Mouse (Mus musculus): ENCODE data around the gene Nectin2. TPM values are rescaled to one million over a fixed set of nuclear protein-coding genes. Genes with fewer than 3 reads are reported as not detected.

The Nectin2 gene
- total RNA-seq, 1 experiment from 2014 or later = not detected

- no peak for ATAC-seq (replicated peaks; ENCODE audit: insufficient number of reproducible peaks, low FRiP score, low TSS enrichment, poor library complexity, severe bottlenecking)
Observed at GRCm38 (mm10) chr7:19747420-19748218, 2.7 kb downstream of the Nectin2 start.

DNA sequence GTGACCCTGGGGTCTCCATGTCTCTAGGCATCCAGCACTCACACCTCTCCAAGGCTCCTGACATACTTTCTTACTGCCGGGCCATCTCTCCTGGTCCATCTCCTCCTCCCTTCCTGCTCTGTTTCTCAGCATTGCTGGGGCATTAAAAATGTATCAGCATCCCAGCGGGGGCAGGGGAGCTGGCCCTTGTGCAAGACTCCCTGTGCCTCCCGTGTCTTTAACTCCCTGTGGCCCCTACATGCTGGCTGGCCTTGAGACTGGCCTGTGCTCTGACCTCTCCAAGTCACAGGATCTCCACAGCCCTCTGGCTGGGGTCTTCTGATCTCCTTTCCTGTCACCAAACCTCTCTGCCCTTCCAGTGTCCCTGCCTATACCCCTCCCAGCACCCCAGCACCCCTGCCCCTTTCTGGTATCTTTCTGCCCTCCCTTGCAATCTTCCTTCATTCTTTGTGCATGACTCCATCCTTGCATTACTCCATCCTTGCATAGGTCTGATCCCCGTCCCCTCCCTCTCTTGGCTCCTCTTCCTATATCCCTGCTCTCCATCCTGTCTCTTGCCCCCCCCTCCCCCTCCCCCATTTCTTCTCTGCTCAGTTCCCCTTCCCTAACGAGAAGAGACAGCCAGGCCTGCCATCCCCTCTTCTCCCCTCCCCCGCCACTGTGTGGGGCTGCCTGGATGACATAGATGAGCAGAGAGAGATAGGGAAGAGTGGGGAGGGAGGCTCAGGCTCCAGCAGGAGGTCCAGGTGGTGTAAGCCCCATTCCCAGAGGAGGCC lies 3.7 kb downstream of the Nectin2 start:
- ATAC-seq (replicated peaks; ENCODE audit: insufficient number of reproducible peaks, low FRiP score, low TSS enrichment, poor library complexity, severe bottlenecking) = no peak

DNA sequence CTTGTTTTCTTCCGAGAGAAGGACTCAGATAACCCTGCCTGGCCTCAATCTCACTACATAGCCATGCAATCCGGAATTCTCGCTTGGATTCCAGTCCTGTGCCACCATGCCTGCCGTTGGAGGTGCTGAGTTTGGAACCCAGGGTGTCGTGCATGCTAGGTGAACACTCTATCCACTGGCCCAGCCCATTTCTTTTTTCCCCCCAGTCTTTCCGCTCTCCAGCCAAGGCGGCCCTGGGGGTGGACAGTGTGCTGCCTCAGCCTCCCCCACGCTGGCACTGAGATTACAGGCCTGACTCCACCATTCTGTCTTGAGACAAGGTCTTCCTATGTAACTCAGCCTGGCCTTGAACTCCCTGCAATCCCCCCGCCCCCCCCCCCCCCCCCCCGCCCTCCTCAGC lies 4.3 kb downstream of the Nectin2 start:
- ATAC-seq (replicated peaks; ENCODE audit: insufficient number of reproducible peaks, low FRiP score, low TSS enrichment, poor library complexity, severe bottlenecking) = no peak

- no peak for ATAC-seq (replicated peaks; ENCODE audit: insufficient number of reproducible peaks, low FRiP score, low TSS enrichment, poor library complexity, severe bottlenecking)
Observed at GRCm38 (mm10) chr7:19744590-19745385, 5.5 kb downstream of the Nectin2 start.

DNA sequence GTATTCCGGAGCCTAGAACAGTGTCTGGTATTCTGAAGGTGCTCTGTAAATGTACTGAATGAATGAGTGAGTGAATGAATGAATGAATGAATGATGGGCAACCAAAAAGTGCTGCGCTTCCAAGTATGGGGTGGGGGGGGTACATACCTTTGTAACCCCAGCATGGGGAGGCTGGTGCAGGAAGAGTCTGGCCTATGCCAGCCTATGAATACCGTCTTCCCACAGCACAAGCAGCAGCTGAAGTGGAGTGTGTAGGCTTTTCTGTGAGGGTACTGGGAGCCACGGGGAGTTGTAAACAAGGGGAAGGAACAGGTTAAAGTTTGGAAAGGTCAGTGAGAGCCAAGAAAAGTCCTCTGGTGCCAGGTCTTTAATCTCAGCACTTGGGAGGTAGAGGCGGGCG lies 6.5 kb downstream of the Nectin2 start:
- no peak for ATAC-seq (replicated peaks; ENCODE audit: insufficient number of reproducible peaks, low FRiP score, low TSS enrichment, poor library complexity, severe bottlenecking)

GRCm38 (mm10) chr7:19742468-19742867 lies 7.8 kb downstream of the Nectin2 start:
- no peak for ATAC-seq (replicated peaks; ENCODE audit: insufficient number of reproducible peaks, low FRiP score, low TSS enrichment, poor library complexity, severe bottlenecking)

GRCm38 (mm10) chr7:19741329-19742031 lies 8.8 kb downstream of the Nectin2 start:
- ATAC-seq (replicated peaks; ENCODE audit: insufficient number of reproducible peaks, low FRiP score, low TSS enrichment, poor library complexity, severe bottlenecking) = no peak

DNA sequence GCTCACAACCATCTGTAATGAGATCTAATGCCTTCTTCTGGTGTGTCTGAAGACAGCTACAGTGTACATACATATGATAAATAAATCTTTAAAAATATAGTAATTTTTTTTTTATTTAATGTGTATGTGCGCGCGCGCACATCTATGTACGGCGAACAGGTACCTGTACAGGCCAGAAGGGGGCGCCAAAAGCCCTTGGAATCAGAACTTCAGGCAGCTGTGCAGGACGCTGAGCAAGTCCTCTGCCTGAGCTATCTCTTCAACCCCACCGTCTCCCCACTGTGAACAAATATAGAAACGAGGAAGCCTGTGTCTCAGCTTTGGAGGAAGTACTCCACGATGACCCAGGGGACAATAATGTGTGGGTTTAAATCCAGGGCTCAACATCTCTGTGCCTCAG lies 10.0 kb downstream of the Nectin2 start:
- no peak for ATAC-seq (replicated peaks; ENCODE audit: insufficient number of reproducible peaks, low FRiP score, low TSS enrichment, poor library complexity, severe bottlenecking)

- ATAC-seq (replicated peaks; ENCODE audit: insufficient number of reproducible peaks, low FRiP score, low TSS enrichment, poor library complexity, severe bottlenecking) = no peak
Observed at GRCm38 (mm10) chr7:19738771-19739170, 11.5 kb downstream of the Nectin2 start.

GRCm38 (mm10) chr7:19736389-19737057 lies 13.8 kb downstream of the Nectin2 start:
- no peak for ATAC-seq (replicated peaks; ENCODE audit: insufficient number of reproducible peaks, low FRiP score, low TSS enrichment, poor library complexity, severe bottlenecking)

DNA sequence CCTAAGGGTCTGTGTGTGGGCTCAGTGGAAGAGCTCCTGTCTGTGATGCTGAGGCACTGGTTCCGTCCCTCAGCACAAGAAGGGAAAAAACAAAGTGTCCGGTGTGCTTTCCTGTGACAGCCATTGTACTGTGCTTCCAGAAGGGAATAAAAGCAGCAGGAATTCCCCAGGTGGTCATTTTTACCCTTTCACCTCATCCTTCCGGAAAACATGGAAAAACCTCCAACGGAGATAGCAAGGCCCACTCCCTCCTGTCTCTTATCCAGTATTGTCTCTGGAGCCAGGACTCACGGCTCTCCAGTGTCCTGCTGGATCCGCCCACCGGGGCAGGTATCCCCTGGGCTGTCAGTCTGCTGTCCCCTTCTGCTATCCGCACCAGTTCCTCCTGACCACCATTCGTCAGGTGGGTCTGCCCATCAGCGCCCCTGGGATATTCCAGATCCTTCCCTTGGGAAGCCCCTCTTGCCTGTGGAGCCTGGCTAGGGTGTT lies 16.1 kb downstream of the Nectin2 start:
- no peak for ATAC-seq (replicated peaks; ENCODE audit: insufficient number of reproducible peaks, low FRiP score, low TSS enrichment, poor library complexity, severe bottlenecking)

DNA sequence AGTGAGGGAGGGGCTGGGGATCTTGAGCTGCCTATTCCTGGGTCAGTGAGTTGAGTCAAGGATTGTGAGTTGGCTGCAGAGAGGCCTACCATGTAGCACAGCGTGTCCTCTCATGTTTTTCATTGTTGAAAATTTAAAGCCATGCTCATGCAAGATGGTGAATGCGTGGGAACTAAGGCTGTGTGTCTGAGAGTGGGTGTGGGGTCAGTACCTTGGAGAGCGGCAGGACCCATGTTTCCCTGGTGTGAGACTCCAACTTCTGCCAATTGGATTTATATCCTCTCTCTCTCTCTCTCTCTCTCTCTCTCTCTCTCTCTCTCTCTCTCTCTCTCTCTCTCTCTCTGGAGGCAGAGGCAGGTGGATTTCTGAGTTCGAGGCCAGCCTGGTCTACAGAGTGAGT lies 23.7 kb downstream of the Nectin2 start:
- no peak for ATAC-seq (replicated peaks; ENCODE audit: insufficient number of reproducible peaks, low FRiP score, low TSS enrichment, poor library complexity, severe bottlenecking)

- no peak for ATAC-seq (replicated peaks; ENCODE audit: insufficient number of reproducible peaks, low FRiP score, low TSS enrichment, poor library complexity, severe bottlenecking)
Observed at GRCm38 (mm10) chr7:19724167-19724566, 26.1 kb downstream of the Nectin2 start.

- no peak for ATAC-seq (replicated peaks; ENCODE audit: insufficient number of reproducible peaks, low FRiP score, low TSS enrichment, poor library complexity, severe bottlenecking)
Observed at GRCm38 (mm10) chr7:19722754-19723195, 27.5 kb downstream of the Nectin2 start.

- no peak for ATAC-seq (replicated peaks; ENCODE audit: insufficient number of reproducible peaks, low FRiP score, low TSS enrichment, poor library complexity, severe bottlenecking)
Observed at GRCm38 (mm10) chr7:19719200-19719599, 31.1 kb downstream of the Nectin2 start.

DNA sequence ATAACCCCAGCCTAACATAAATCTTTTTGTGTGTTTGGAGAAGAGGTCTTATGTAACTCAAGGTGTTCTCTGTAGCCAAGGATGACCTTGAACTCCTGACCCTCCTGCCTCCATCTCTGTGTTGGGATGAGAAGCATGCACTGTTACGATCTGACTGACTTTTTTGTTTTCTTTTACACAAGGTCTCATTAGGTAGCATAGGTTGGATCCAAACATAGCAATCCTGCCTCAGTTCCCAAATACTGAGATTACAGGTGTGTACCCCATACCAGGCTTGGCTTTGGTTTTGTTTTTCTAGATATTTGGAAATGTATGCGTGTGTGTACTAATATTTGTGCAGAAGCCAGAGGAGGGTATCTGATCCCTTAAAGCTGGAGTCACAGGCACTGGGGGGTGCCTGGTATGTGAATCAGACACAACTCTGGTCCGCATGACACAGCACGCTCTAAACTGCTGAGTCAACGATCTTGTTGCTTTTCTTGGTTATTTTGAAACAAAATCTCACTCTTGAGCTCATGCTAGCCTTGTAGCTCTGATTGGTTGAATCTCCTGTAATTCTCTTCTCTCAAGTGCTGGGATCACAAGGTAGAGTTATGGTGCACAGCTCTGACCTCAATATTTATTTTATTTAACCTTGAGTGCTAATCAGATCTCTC lies 31.9 kb downstream of the Nectin2 start:
- ATAC-seq (replicated peaks; ENCODE audit: insufficient number of reproducible peaks, low FRiP score, low TSS enrichment, poor library complexity, severe bottlenecking) = no peak

- ATAC-seq (replicated peaks; ENCODE audit: insufficient number of reproducible peaks, low FRiP score, low TSS enrichment, poor library complexity, severe bottlenecking) = no peak
Observed at GRCm38 (mm10) chr7:19717346-19717745, 32.9 kb downstream of the Nectin2 start.

- ATAC-seq (replicated peaks; ENCODE audit: insufficient number of reproducible peaks, low FRiP score, low TSS enrichment, poor library complexity, severe bottlenecking) = no peak
Observed at GRCm38 (mm10) chr7:19716822-19717221, 33.5 kb downstream of the Nectin2 start.

Measured in monocyte, adult 5-6 weeks (primary cell).